Mouse (Mus musculus) hindbrain, embryonic 10.5 days (tissue): Measurements from ENCODE around the gene Celf5. TPM values are rescaled to one million over a fixed set of nuclear protein-coding genes. Genes with fewer than 3 reads are reported as not detected.

Source experiments
- DNase-seq: peaks from one replicate; pipeline ENCODE4 v3.0.0-alpha.2; 2017; ENCODE audit warnings: low spot score
- H3K27ac ChIP-seq: fragments of 300-500 bp; sonication (generic); 2 replicates; pipeline ENCODE4 v1.5.1; 2016; ENCODE audit warnings: mild to moderate bottlenecking, moderate library complexity
- H3K27me3 ChIP-seq: fragments of 300-500 bp; sonication (generic); 2 replicates; pipeline ENCODE4 v1.6.1; 2016; ENCODE audit warnings: mild to moderate bottlenecking; ENCODE audit not compliant: poor library complexity, insufficient read depth, severe bottlenecking
- H3K36me3 ChIP-seq: fragments of 300-500 bp; sonication (generic); 2 replicates; pipeline ENCODE4 v1.6.1; 2016; ENCODE audit warnings: mild to moderate bottlenecking, moderate library complexity
- H3K4me1 ChIP-seq: fragments of 300-500 bp; sonication (generic); replicated peaks from 2 replicates; pipeline ENCODE4 v1.6.1; 2016; ENCODE audit warnings: mild to moderate bottlenecking
- H3K4me3 ChIP-seq: fragments of 300-500 bp; sonication (generic); 2 replicates; pipeline ENCODE4 v1.5.1; 2016; ENCODE audit warnings: mild to moderate bottlenecking, moderate library complexity
- H3K9me3 ChIP-seq: fragments of 300-500 bp; sonication (generic); 2 replicates; pipeline ENCODE4 v1.6.1; 2016; ENCODE audit warnings: mild to moderate bottlenecking, moderate library complexity
- WGBS: fragments of 180-500 bp; shearing (Covaris S2); methylation state at CpG from one replicate; pipeline ENCODE4 v1.1.7; 2016; 5-methylcytosine and 5-hydroxymethylcytosine counted together
- polyA plus RNA-seq: library from polyadenylated mRNA; unstranded; fragments of >200 nt; fragmentation: Nextera tagmentation; extraction: Ambion mirVana; gene quantifications from 2 replicates; pipeline ENCODE4 v1.2.1, GENCODE M21; 2016

Gene Celf5
- polyA plus RNA-seq, 1 experiment from 2014 or later = 12.9 TPM

GRCm38 (mm10) chr10:81409330-81409729, 73.2 kb downstream of the Celf5 start:
- Histone ChIP-seq H3K4me3 (peak overlapping the region; percentile 30), H3K9me3 (no peaks in the 10 kb centered on the region), H3K4me1 (peaks cover 97% of the 10 kb centered on the region), H3K36me3 (peaks cover 6% of the 10 kb centered on the region; the same call in 1 of the 2 replicates), H3K27ac (peak overlapping the region; percentile 81), H3K27me3 (peaks cover 64% of the 10 kb centered on the region)
- 18% methylated on average over 8 of the region's 8 CpGs for WGBS
- DNase-seq = no peak

Other genes starting within 250 kb of the Celf5 start
- gene Zfr2, start 249.6 kb downstream of the Celf5 start, polyA plus RNA-seq = 5.1 and 6.7 TPM in 2 replicates
- gene Matk, start 229.8 kb downstream of the Celf5 start, polyA plus RNA-seq = 3.9 and 4.9 TPM in 2 replicates
- gene Mrpl54, start 215.8 kb downstream of the Celf5 start, polyA plus RNA-seq = 238 and 239 TPM in 2 replicates
- gene Apba3, start 215.7 kb downstream of the Celf5 start, polyA plus RNA-seq = 46.2 and 54.6 TPM in 2 replicates
- gene Tjp3, start 191.1 kb downstream of the Celf5 start, polyA plus RNA-seq = 7.0 and 9.0 TPM in 2 replicates
- 62.1 and 78.5 TPM in 2 replicates for gene Pip5k1c, start 189.7 kb downstream of the Celf5 start, polyA plus RNA-seq
- 53.2 and 58.8 TPM in 2 replicates for gene Cactin, start 161.6 kb downstream of the Celf5 start, polyA plus RNA-seq
- 3.3 and 3.6 TPM in 2 replicates for gene Tbxa2r, start 154.0 kb downstream of the Celf5 start, polyA plus RNA-seq
- gene Gipc3, start 139.4 kb downstream of the Celf5 start, polyA plus RNA-seq = not detected in 2 replicates
- 111 and 128 TPM in 2 replicates for gene Hmg20b, start 132.2 kb downstream of the Celf5 start, polyA plus RNA-seq
- gene Mfsd12, start 125.2 kb downstream of the Celf5 start, polyA plus RNA-seq = 9.2 and 12.9 TPM in 2 replicates
- gene 4930404N11Rik, start 116.9 kb downstream of the Celf5 start, polyA plus RNA-seq = 0.61 and 0.62 TPM in 2 replicates
- 138 and 143 TPM in 2 replicates for gene Fzr1, start 104.2 kb downstream of the Celf5 start, polyA plus RNA-seq
- gene Dohh, start 98.3 kb downstream of the Celf5 start, polyA plus RNA-seq = 95.8 and 98.2 TPM in 2 replicates
- gene Gm48551, start 98.2 kb downstream of the Celf5 start, polyA plus RNA-seq = 4.0 and 4.8 TPM in 2 replicates
- gene Gm48552, start 93.7 kb downstream of the Celf5 start, polyA plus RNA-seq = 1.0 and 2.5 TPM in 2 replicates
- gene Smim24, start 89.7 kb downstream of the Celf5 start, polyA plus RNA-seq = 2.7 and 3.0 TPM in 2 replicates
- 10.5 and 16.0 TPM in 2 replicates for gene Nfic, start 27.1 kb downstream of the Celf5 start, polyA plus RNA-seq
- 87.4 and 92.6 TPM in 2 replicates for gene Ncln, start 13.7 kb upstream of the Celf5 start, polyA plus RNA-seq
- gene S1pr4, start 17.4 kb upstream of the Celf5 start, polyA plus RNA-seq = 0.39 and 0.42 TPM in 2 replicates
- gene Gna15, start 41.5 kb upstream of the Celf5 start, polyA plus RNA-seq = 0.63 and 1.6 TPM in 2 replicates
- 71.2 and 76.9 TPM in 2 replicates for gene Gna11, start 62.5 kb upstream of the Celf5 start, polyA plus RNA-seq
- 297 and 430 TPM in 2 replicates for gene Aes, start 76.8 kb upstream of the Celf5 start, polyA plus RNA-seq
- 8.6 and 15.7 TPM in 2 replicates for gene Tle2, start 91.9 kb upstream of the Celf5 start, polyA plus RNA-seq
- 6.9 and 7.1 TPM in 2 replicates for gene Tle6, start 118.4 kb upstream of the Celf5 start, polyA plus RNA-seq
- gene BC025920, start 123.6 kb upstream of the Celf5 start, polyA plus RNA-seq = 1.3 and 2.1 TPM in 2 replicates
- gene Sirt6, start 145.1 kb upstream of the Celf5 start, polyA plus RNA-seq = 52.5 and 57.3 TPM in 2 replicates
- 6.8 and 7.5 TPM in 2 replicates for gene Ankrd24, start 145.8 kb upstream of the Celf5 start, polyA plus RNA-seq
- 3.6 and 5.7 TPM in 2 replicates for gene Gm10778, start 166.3 kb upstream of the Celf5 start, polyA plus RNA-seq
- 18.0 and 19.8 TPM in 2 replicates for gene Zfp433, start 222.1 kb upstream of the Celf5 start, polyA plus RNA-seq